Mouse (Mus musculus) megakaryocyte, embryonic 14.5 days (primary cell): ENCODE measurements at regions not wholly inside any gene's neighbourhood (a gene's known extent, or its start where the extent isn't known, plus 50 kb on each side); places are given as distances from the start of the nearest gene placed in this dataset.

Experiments
- FLI1 ChIP-seq: IDR thresholded peaks from 2 replicates; pipeline ENCODE4 v1.6.1; 2012; ENCODE audit warnings: low read length, inconsistent platforms, mixed read lengths
- GATA1 ChIP-seq: IDR thresholded peaks from 3 replicates; pipeline ENCODE4 v1.6.1; 2012; ENCODE audit warnings: mixed read lengths, low read length, inconsistent platforms, borderline replicate concordance

- TF ChIP-seq FLI1 (no peak), GATA1 (no peak)
These were observed 1138.5 kb downstream of the Basp1 start for GRCm38 (mm10) chr15:24275100-24275499.
